Mouse (Mus musculus): ENCODE results near the gene Fam19a1.

GRCm38 (mm10) chr6:96071080-96071479, 41.9 kb upstream of the Fam19a1 start:
- TF ChIP-seq CTCF (IDR thresholded peaks at IDR 0.05; ENCODE audit: low read depth, low read length) (no peak), TAL1 (conservative IDR thresholded peaks at IDR 0.05; ENCODE audit: low read depth, low read length) (no peak), GATA1 (IDR thresholded peaks at IDR 0.05; ENCODE audit: borderline replicate concordance, low read length) (no peak), GATA2 (IDR thresholded peaks at IDR 0.05; ENCODE audit: borderline replicate concordance, low read depth, low read length) (no peak)

Measured in G1E (cell line).